Mouse (Mus musculus): ENCODE results near the gene Clca4a.
"Not testable (repeated sequence)": the region's sequence is repeated elsewhere in the genome, so short reads cannot be mapped to it uniquely, and the experiment has no call there.

The Clca4a gene

DNA sequence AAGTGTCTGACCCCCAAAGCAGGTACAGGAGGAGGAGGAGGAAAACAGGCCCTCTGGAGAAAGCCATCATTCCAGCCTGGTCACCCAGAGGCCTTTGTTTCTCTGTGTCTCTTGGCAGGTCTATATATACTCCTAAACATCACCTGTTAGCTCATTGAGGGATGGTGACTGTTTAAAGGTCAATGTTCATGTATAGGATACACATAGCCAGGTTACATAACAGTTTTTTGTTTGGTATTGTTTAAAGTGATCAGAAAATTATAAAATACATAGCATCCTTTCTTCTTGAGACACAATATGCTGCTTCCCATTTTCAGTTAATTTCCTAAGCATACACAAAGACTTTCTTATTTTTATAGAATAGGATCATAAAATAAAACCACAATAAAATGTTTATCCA is at the start of gene Clca4a:
Clca4a (minus strand) TSS at position 101 of the 400 bp plus-strand sequence.
- no peak for DNase-seq

DNA sequence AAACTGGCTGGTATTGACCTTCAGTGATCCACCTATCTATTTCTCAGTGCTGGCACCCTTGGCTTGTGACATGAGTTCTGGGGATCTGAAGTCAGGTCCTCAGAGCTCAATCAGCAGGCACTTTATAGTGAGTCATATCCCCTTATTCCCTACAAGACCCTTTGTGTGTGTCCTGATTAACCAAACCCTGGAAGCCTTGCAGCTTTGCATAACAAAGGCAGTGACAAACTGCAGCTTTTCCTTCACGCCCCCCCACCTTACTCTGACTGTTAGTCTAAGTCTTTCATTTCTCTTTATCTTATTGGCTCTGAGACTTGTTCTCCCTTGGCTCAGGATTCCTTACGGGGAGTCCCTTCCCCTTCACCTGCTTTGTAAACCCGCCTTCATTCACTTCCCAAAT is 43.0 kb upstream of the Clca4a start:
- no peak for DNase-seq

DNA sequence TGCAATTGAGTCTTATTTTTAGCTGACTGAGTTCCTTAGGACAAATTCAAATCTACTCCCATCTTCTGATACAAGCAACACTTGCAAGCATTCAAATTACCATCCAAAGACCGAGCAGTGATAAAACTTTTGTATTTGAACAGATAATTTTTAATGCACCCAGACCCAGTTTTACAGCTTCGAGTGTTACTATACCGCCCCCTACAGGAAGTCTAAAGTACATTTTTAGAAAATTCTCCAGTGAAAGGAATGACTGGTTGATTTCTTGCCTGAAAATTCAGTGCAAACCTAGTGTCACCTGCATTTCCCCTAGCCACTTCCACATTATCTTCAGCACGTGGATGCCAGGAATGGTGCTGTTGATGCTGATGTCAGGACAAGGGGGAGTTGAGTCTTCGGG is 29.6 kb upstream of the Clca4a start:
- no peak for DNase-seq

DNA sequence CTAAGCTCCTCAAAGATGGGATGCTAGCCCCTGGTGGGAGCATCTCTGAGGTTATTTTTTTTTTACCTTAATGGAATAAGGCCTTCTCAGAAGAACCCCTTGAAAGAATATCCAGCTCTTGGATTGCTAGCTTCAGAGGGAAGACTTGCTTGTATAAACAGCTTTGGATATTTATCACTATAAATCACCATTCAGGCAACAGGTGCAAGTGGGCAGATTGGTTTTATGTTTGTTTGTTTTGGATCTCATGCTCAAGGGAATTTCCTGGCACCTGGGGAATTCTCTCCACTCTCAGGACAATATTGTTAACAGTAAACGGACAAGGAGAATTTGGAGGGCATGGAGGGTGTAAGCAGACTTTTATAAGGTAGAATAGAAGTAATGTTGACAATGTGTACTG is 26.1 kb upstream of the Clca4a start:
- no peak for DNase-seq

DNA sequence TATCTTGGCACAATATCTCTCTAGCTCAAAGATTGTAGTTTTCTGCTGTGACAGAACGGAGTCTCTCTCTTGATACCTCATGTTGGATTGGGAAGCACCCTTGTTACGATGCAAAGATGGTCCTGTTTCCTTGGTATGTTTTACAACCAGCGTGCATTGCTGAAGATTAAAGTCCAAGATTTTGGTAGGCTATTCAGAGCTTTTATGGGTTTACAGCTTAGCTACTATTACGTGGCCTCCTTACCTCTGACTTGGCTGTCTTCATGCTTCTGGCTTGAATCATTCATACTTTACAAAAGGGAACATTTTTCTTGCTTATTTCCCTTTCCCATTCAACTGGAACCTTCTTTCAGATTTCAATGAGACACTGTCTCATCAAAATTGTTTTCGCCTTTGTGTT is 18.2 kb upstream of the Clca4a start:
- DNase-seq = no peak

DNA sequence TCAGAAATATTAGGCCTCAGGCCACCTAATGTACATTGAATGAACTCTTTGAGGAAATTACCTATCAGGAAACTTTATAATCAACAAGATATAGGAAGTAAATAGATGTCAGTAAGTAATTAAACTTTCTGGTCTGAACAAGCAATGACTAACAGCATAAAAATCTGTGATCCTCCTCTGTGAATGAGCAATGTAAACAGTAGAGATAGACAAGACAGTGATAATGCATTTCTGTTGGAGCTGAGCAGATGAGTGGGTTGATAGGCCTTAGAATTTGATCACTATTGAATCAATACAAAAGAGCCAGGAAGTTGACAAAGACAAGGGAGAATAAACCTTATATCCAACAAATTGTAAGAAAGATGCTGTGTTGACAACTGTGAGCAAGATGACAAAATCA is 17.8 kb upstream of the Clca4a start:
- no peak for DNase-seq

DNA sequence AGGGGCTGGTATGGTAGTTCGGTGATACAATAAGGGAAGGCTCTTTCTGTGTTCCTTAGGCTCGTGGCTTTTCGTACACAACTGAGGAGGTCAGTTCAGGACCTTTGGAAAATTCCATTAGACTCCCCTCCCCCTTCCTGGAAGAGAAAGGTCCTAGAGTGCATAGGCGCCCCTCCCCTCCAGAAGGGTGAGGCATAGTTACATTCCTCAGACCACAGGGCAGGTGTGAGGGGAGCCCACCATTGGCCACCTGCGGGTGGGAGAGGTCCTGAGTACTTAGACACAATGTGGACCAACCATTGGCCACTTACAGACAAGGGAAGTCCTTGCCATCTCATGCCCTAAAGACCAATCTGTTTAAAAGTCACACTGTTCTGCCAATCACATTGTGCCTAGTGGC is 11.0 kb upstream of the Clca4a start:
- DNase-seq = no peak

DNA sequence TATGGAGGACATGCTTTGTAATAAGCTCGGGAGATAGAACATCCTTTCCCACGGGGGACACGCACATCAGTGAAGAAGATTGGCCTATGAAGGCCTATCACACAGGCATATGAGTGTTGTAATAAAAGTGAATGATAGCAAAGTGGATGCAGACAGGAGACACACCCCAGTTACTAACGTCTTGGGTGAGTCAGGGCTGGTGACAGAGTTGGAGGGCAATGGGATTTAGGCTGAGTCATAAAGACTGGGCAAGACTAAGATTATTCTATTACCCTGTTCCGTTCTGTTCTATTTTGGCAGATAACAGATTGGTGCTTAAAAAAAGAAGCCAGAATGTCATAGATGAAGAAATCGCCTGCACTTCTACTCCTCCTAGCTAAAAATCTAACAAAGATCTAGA is 5.7 kb upstream of the Clca4a start:
- no peak for DNase-seq

DNA sequence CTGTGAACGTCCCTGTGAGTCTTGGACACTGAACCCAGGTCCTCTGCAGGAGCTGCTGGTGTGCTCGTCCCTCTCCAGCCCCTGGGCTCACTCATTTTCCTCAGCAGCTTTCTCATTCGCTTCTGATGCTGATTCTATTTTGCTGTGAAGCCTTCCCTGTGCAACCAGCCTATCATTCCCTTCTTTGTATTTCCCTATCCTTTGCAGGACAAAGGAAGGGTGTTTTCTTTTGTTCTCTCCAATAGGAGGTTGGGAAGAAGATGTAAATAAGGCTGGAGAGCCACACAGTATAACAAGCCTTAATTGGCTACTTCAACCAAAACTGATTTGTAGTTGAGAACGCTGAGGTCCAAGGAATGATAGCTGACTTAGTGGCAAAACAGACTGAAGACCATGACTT is 2.8 kb upstream of the Clca4a start:
- DNase-seq = no peak

DNA sequence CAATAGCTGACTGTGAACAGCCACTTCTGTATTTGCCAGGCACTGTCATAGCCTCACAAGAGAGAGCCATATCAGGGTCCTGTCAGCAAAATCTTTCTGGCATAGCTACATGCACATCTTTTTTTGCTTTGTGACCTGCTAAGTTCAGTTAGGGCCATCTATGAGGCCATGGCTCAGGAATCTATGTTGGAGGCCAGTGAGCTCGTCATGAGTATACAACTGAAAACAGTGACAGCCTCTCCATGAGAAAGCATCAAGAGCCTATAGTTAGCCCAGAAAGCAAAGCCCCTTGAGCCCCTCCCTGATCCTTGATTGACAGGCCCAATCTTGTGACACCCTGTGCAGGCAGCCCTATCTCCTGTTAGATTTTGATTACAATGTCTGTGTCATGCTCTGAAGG is 1.2 kb upstream of the Clca4a start:
- no peak for DNase-seq

DNA sequence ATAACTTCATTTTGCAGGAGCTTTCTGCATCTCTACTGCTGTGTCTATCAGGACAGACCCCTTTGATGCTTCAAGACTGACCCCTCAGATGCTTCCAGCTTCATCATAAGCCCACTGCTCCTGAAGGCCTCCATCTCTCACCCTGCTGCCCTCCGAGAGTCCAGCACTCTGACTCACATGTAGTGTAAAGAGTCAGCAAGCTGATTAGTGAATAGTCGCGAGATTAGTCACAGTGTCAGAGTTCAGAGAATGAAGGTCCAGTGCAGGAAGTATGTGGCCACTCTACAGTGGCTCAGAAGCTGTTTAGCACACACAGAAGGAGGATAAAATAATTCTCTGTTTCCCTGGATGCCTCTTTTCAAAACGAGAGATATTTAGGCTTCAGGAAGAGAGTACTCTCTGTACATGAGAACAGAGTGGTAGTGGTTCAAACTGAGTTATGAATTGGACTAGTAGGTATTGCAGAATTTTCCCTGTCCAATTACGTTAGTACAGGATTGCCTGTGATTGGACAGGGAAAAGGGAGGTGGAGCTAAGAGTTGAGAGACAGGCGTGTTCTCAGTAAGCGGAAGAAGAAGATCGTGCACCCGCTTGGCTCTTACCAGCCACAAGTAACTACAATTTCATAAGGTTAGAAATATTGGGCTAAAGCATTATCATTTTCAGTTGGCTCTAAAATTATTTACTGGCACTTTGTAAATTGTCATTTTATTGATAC is 3.1 kb downstream of the Clca4a start:
- no peak for DNase-seq

DNA sequence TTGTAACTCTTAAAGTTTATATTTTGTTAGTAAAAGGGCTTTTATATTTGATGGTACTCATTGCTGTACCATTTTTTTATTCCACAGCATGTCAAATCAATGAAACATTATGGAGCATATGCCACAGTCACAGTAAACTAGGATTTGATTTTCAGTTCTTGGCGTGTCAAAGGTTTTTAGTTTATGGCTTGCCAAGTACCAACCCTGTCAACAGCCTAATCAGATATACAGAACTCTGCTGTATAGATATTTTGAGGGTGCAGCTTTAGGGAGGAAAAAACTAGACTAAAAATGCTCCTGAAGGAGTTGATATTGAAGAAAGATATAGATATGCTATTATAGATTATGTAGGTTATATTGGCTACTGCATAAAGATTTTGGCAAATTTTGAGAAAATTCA is 5.1 kb downstream of the Clca4a start:
- no peak for DNase-seq

DNA sequence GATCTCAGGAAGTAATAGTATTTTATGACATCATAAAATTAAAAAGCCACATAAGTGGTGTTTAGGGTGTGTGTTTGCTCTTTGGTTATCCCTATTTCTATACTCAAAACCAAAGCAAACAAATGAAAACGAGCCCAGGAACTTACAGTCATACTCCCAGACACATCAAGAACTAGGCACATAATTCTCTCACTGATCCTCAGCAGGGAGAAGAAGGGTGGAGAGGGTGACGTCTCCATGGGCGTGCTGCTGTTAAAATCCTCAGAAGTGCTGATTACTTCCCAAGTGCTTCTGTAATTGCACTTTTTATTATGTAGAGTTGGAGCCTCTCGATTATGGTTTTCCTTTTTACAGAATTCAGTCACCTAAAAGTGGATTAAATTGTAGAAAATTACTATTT is 8.8 kb downstream of the Clca4a start:
- DNase-seq = no peak

DNA sequence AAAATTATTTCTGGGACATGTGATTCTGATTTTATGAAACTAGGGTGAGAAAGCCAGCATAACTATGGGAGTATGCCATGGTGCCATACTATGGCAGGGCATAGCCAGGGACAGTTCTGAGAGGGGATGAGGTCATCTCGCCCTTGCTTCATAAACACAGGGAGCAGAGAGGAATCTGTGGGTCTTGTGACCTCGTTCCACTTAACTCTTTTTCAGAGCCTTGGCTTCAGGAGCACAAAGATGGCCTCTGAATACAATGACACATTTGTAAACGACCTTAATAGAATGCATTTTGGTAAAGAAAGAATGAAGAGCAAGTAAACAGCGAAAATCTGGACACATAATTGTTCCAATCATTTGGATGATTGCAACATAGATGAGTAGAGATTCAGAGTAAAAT is 24.0 kb downstream of the Clca4a start:
- no peak for DNase-seq

DNA sequence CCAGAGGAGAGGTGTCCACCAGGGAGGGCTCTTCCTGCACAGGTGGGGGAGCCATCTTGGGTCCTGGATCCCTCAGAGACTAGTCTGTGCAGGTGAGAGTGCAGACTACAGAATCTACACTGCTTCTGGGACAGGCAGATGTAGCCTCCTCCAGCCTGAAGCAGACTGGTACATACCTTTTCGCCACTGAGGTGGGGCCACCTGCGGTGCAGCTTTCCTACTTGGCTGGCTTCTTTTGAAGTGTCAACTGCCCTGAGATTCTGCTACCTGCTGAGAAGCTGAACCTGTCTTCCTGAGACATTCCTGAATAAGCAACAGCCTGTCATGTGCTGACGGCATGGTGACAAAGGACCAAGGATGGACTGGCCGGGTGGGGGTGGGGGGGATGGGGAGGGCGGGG is 27.5 kb downstream of the Clca4a start:
- DNase-seq = not testable (repeated sequence)

DNA sequence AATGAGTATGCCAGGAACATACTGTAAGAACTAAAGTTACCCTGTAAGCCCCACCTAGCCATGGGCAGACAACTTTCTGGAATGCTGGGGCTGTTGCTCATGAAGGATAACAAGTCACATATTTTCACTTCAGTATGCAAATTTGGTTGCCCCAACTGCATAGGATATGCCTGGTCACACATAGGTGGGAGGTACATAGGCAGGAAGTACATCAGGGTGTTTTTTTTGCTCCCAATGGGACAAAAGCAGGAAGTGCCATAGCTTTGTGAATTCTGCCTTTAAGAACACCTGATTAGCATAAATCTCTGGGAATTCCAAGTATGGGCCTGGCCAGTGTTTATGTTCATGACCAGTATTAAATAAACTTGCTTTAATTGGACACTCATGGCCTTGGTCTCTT is 41.2 kb downstream of the Clca4a start:
- DNase-seq = not testable (repeated sequence)

DNA sequence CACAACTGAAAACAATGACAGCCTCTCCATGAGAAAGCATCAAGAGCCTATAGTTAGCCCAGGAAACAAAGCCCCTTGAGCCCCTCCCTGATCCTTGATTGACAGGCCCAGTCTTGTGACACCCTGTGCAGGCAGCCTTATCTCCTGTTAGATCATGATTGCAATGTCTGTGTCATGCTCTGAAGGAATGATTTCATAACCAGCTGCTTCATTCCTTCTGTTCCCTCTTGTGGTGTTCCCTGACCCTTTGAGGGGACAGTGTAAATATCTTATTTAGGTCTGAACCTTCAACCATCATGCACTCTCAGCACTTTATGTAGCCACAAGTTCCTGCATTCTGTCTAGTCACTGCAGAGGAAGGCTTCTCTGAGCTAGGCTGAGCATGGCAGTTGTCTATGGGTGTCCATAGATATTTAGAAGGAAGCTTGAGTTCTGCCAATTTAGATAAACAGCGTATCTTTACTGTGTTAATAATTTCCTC is 41.8 kb downstream of the Clca4a start:
- no peak for DNase-seq

DNA sequence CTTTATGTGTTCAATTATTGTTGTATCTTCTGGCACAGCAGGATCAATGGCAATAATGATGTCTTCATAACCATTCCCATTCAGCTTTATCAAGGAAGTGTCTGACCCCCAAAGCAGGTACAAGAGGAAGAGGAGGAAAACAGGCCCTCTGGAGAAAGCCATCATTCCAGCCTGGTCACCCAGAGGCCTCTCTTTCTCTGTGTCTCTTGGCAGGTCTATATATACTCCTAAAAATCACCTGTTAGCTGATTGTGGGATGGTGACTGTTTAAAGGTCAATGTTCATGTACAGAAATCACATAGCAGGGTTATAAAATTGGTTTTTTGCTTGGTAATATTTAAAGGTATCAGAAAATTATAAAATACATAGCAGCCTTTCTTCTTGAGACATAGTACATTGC is 42.5 kb downstream of the Clca4a start, which contains the start of gene Clca4b:
Clca4b (minus strand) TSS at position 195 of the 400 bp plus-strand sequence.
- DNase-seq = no peak

DNA sequence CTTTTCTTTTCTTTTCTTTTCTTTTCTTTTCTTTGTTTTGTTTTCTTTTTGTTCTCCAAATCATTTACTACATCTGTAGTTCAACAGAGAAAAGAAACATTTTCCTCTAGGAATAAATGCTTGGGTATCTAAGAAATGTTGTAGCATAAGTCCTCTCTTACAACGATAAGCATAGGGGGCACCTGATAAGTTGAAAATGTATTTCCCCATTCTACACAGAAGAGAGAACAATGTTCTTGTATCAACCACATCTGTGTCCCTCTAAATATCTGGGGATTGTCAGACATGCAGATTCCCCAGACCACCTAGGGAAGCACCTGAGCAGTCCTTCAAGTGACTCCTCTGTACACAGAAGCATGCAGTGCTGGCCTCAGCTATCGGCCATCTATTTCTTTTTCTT is 60.8 kb downstream of the Clca4a start:
- DNase-seq = no peak
